ENCODE assay signal across 39 mouse cellular contexts in genomic region chr1:157110287-157110835, GRCm38 (mm10). TPM values are rescaled to one million over a fixed set of nuclear protein-coding genes. Genes with fewer than 3 reads are reported as not detected.
DNase-seq lines count a peak whose midpoint lies in the region; ATAC-seq and TF ChIP-seq lines count a peak whose summit lies in the region.
"Had no signal": no experiment of that assay in that cellular context is flagged by ENCODE, and none has a peak within 500 bp of the region (broad histone marks: within the 10 kb centered on the region; RNA-seq: fewer than 3 reads in every experiment).

No protein-coding gene starts in this region.

- peak; percentile 14 for DNase-seq in adrenal gland, postnatal 14 days
- DNase-seq in adrenal gland, adult 18-20 months (ENCODE audit: low spot score in 2 of 2): no peak
- no peak for DNase-seq in heart, postnatal 0 days (ENCODE audit: low spot score)
- no peak for DNase-seq in heart, adult 8-10 months (ENCODE audit: low spot score)
- DNase-seq in left cerebral cortex, adult 8-10 months (ENCODE audit: low spot score in 2 of 2): no peak
- no peak for DNase-seq in cerebellum, adult 9-11 months
- DNase-seq: adrenal gland, postnatal 36 days; cerebellum, adult 18-20 months; cerebellum, postnatal 25 days; gastrocnemius, postnatal 10 days; kidney, adult 9 months; kidney, postnatal 10 days; layer of hippocampus, adult 9-11 months; lung, postnatal 4 days; midbrain, embryonic 14.5 days; retina, postnatal 1 day; right cerebral cortex, postnatal 14 days; thymus, adult 18-20 months; thymus, postnatal 25 days had no signal

- no peak for TF ChIP-seq CTCF in heart, postnatal 0 days (IDR thresholded peaks at IDR 0.05; ENCODE audit: low read depth)

- no peak overlapping the region; the same call in 1 of the 2 replicates for H3K27ac ChIP-seq in heart, postnatal 0 days (ENCODE audit: low read depth)
- H3K27ac ChIP-seq in embryonic facial prominence, embryonic 15.5 days (replicated peaks): no peak overlapping the region
- H3K27ac ChIP-seq: limb, embryonic 12.5 days; stomach, embryonic 15.5 days had no signal

- ATAC-seq in heart, postnatal 0 days (ENCODE audit: insufficient read depth, low read depth): peak; percentile 44; the same call in 1 of the 2 replicates
- peak; percentile 66 for ATAC-seq in CD4-positive, CD25-positive, alpha-beta regulatory T cell, adult 4 months
- peak; percentile 73; the same call in 1 of the 2 replicates for ATAC-seq in embryonic facial prominence, embryonic 15.5 days (ENCODE audit: insufficient number of reproducible peaks, low FRiP score, low TSS enrichment, low read depth)
- ATAC-seq: forebrain, embryonic 16.5 days; hindbrain, embryonic 16.5 days; intestine, embryonic 16.5 days had no signal

- no peak overlapping the region for H3K4me2 ChIP-seq in heart, postnatal 0 days (ENCODE audit: low read depth, low read length)
- no peak overlapping the region for H3K4me2 ChIP-seq in embryonic facial prominence, embryonic 15.5 days (replicated peaks)
- H3K4me2 ChIP-seq: heart, embryonic 11.5 days; limb, embryonic 12.5 days; liver, embryonic 11.5 days; stomach, embryonic 15.5 days had no signal

- H3K4me3 ChIP-seq in heart, postnatal 0 days (ENCODE audit: low read depth, low read length): no peak overlapping the region
- H3K4me3 ChIP-seq in embryonic facial prominence, embryonic 15.5 days (replicated peaks): no peak overlapping the region
- H3K4me3 ChIP-seq: erythroblast, embryonic 14.5 days; limb, embryonic 12.5 days; stomach, embryonic 15.5 days had no signal

- no peak overlapping the region for H3K9ac ChIP-seq in heart, postnatal 0 days (replicated peaks; ENCODE audit: low read depth, low read length)
- H3K9ac ChIP-seq in embryonic facial prominence, embryonic 15.5 days: no peak overlapping the region
- H3K9ac ChIP-seq: limb, embryonic 12.5 days; stomach, embryonic 15.5 days had no signal

- 28% methylated on average over 6 of the region's 6 CpGs for WGBS in heart, postnatal 0 days
- 58% methylated on average over 6 of the region's 6 CpGs for WGBS in embryonic facial prominence, embryonic 15.5 days

- H3K9me3 ChIP-seq in heart, postnatal 0 days (replicated peaks; ENCODE audit: control insufficient read depth, low read length): no peaks in the 10 kb centered on the region; the same call in 1 of the 2 replicates
- no peaks in the 10 kb centered on the region for H3K9me3 ChIP-seq in embryonic facial prominence, embryonic 15.5 days (replicated peaks)
- H3K9me3 ChIP-seq: stomach, embryonic 15.5 days had no signal

- no peaks in the 10 kb centered on the region for H3K27me3 ChIP-seq in heart, postnatal 0 days (ENCODE audit: control insufficient read depth, insufficient read depth, low read length)
- no peaks in the 10 kb centered on the region for H3K27me3 ChIP-seq in embryonic facial prominence, embryonic 15.5 days
- H3K27me3 ChIP-seq: limb, embryonic 12.5 days; stomach, embryonic 15.5 days had no signal

- TF ChIP-seq EP300 in heart, postnatal 0 days (IDR thresholded peaks at IDR 0.05; ENCODE audit: low read depth): no peak

- no peaks in the 10 kb centered on the region for H3K36me3 ChIP-seq in heart, postnatal 0 days (replicated peaks; ENCODE audit: control insufficient read depth, insufficient read depth, low read length)
- no peaks in the 10 kb centered on the region for H3K36me3 ChIP-seq in embryonic facial prominence, embryonic 15.5 days
- H3K36me3 ChIP-seq: limb, embryonic 12.5 days; stomach, embryonic 15.5 days had no signal

- peaks cover 7% of the 10 kb centered on the region; the same call in 1 of the 2 replicates for H3K4me1 ChIP-seq in heart, postnatal 0 days (ENCODE audit: control insufficient read depth, insufficient read depth)
- no peaks in the 10 kb centered on the region; the same call in 1 of the 2 replicates for H3K4me1 ChIP-seq in embryonic facial prominence, embryonic 15.5 days
- H3K4me1 ChIP-seq: stomach, embryonic 15.5 days had no signal

RNA-seq across cellular contexts. Expression of gene Tex35, which starts 1.9 kb away (rescaled TPM):
- total RNA-seq in adrenal gland, postnatal 14 days (2021): not detected in 2 replicates
- not detected for total RNA-seq in adrenal gland, adult 18-20 months (2021)
- total RNA-seq in heart, postnatal 0 days (2014; rRNA removed; ENCODE audit: low replicate concordance): not detected in 2 replicates
- not detected in 2 replicates for polyA plus RNA-seq in heart, postnatal 0 days (2015; fragmentation: Nextera tagmentation; extraction: Ambion mirVana)
- not detected for total RNA-seq in heart, adult 8-10 months (2022)
- polyA plus RNA-seq in CD4-positive, CD25-positive, alpha-beta regulatory T cell, adult 4 months (2017; shearing (Covaris generic)): under 1 TPM in 1 of 2 experiments, not detected in 1; 0.50 TPM
- not detected in 2 replicates for polyA plus RNA-seq in embryonic facial prominence, embryonic 15.5 days (2015; fragmentation: Nextera tagmentation; extraction: Ambion mirVana)
- not detected for total RNA-seq in left cerebral cortex, adult 8-10 months (2022)
- total RNA-seq: adrenal gland, postnatal 36 days; gastrocnemius, postnatal 10 days; granulocyte monocyte progenitor cell, adult 5-6 weeks; heart, postnatal 25 days; left cerebral cortex, postnatal 14 days; monocyte, adult 5-6 weeks had no signal
- polyA plus RNA-seq: embryonic facial prominence, embryonic 11.5 days; erythroblast, embryonic 14.5 days; forebrain, embryonic 11.5 days; forebrain, embryonic 16.5 days; heart, embryonic 11.5 days; hindbrain, embryonic 11.5 days; hindbrain, embryonic 16.5 days; intestine, embryonic 16.5 days; limb, embryonic 12.5 days; liver, embryonic 11.5 days; liver, embryonic 16.5 days; lung, embryonic 16.5 days; midbrain, embryonic 14.5 days; neural tube, embryonic 14.5 days; stomach, embryonic 15.5 days had no signal
